Mouse (Mus musculus) ZHBTc4 (cell line): ENCODE results near the gene 4930519G04Rik.
"Not testable (repeated sequence)": the region's sequence is repeated elsewhere in the genome, so short reads cannot be mapped to it uniquely, and the experiment has no call there.

Source experiments
- DNase-seq: peaks from one replicate; pipeline ENCODE4 v3.0.0-alpha.2; 2011; ENCODE audit warnings: low read depth, low spot score

The 4930519G04Rik gene

DNA sequence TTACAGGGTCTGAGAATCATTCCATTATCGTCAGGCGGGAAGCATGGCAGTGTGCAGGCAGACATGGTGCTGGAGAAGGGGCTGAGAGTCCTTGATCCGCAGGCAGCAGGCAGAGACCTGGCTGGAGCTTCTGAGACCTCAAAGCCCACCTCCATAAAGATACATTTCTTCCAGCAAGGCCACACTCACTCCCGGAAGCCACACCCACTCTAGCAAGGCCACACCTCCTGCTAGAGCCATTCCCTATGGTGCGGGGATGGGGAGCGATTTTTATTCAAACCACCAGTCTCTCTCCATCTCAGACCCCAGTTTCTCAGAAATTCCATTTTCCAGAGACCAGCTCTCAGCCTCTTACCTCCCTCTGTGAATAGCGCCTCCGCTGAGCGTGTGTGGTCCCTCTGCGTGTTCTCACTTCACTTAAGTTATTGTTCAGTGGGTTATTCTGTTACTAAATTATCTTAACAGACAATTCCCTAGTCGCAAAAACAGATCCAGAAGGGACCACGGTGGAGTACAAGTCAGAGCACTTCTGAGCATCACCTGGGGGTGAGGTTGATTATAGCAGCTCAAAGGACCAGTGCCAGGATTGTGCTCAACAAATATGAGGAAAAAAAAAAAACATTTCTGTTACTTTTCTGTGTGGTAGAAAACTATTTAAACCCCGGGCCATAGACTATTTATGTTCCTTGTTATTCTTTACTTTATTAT lies 55.3 kb downstream of the 4930519G04Rik start:
- DNase-seq, result peak; percentile 79

DNA sequence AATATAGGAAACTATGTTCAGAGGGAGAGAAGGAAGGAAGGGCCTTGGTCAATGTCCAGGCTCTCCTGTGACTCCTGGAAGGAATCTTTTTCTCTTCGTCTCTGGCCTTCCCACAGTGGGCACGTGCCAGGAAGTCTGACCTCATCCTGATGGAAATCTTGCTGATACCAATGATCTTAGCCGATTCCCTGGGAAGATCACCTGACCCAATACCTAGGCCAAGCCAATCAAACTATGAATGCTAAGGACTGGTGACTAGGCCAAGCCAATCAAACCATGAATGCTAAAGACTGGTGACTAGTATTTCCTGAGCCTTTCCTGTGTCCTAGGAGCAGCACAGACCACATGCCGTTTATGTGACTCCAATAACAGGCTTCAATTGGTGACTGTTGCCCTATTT lies 60.2 kb downstream of the 4930519G04Rik start:
- peak; percentile 53 for DNase-seq

DNA sequence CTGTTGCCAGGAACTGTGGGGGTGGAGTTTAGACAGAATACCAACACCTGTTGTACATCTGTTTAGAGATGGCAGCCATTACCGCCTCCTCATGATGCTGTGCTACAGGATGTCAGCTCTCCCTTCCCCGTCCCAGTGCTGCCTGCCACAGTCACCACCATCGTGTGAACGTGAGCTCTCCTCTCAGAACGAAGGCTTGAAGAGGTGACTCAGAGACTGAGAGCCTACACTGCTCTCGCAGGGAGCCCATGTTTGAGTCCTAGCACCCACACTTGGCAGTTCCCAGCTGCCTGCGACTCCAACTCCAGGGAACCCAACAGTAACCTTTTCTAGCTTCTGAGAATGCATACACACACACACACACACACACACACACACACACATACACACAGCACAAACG lies 61.4 kb downstream of the 4930519G04Rik start:
- no peak for DNase-seq

DNA sequence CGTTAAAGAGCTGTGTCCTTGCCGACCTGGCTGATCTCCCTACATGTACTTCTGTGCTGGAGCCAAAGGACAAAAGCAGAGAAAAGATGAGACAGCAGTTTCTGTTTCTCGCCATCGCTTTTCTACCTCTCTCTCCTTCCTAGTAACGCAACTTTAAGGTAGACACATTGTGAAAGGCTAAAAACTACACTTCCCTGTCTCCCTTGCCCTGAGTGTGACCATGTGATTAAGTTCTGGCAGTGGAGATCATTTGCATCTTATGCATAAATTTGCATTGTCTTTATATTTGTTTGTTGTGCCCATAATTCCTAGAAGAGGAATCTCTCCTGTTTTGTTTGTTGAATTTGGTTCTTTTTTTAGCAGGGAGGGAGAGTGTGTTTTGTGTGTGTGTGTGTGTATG lies 62.4 kb downstream of the 4930519G04Rik start:
- DNase-seq, result no peak

DNA sequence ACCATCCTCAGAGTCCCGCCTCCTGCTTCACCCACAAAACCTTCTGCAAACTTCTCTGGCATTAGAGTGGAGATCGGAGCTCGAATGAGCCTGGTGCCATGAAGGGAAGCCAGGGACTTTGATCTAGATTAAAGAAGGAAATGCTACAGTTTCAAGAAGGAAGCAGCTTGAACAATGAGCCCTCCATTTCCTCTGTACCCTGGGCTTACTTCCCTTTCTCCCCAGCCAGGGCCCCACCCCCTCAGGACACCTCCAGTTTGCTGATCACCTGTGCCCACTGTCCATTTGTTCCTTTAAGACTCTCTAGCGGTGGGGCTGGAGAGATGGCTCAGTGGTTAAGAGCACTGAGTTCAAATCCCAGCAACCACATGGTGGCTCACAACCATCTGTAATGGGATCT lies 63.3 kb downstream of the 4930519G04Rik start:
- DNase-seq, result no peak

DNA sequence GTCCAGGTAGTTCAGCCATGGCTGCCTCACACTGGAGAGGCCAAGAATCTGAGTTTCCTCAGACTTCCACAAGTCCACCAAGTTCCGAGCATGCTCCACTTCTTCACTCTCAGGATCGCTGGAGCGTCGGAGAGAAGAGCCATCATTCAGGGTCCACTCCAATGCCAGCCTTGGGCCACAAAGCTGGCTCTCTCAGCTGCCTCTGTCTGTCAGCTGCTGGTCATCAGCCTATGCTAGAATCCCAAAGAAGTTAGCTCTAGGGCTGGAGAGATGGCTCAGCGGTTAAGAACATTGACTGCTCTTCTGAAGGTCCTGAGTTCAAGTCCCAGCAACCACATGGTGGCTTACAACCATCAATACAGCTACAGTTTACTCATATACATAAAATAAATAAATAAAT lies 63.9 kb downstream of the 4930519G04Rik start:
- DNase-seq, result not testable (repeated sequence)

DNA sequence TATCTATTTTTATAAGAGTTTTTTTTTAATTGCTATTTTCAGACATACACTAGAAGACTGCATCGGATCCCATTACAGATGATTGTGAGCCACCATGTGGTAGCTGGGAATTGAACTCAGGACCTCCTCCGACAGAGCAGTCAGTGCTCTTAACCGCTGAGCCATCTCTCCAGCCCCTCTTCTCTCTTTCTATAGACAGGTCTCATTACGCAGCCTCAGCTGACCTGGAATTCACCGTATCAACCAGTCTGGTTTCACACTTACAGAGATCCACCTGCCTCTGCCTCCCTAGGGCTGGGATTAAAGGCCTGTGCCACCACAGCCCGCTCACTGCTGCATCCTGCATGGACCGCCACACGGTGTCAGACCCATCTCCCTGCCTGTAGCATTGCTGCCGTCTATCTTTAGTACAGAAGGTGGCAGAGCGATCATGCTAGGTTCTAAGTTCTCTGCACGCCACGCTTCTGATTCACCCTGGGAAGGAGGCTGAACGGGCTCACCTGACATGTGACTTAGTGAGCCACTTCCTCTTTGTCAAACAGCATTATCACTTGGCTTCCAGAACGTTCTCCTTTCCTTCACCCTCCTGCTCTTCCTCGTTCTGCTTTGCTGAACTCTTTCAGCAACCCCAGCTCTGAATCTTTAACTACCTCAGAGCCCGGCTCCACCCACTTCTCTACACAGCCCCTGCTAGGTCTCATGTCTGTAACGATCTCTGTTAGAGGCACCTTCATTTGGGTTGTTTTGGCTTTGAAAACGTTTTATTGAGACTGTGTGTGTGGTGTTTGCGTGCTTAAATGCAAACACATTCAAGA lies 68.3 kb downstream of the 4930519G04Rik start:
- DNase-seq, result peak; percentile 36

DNA sequence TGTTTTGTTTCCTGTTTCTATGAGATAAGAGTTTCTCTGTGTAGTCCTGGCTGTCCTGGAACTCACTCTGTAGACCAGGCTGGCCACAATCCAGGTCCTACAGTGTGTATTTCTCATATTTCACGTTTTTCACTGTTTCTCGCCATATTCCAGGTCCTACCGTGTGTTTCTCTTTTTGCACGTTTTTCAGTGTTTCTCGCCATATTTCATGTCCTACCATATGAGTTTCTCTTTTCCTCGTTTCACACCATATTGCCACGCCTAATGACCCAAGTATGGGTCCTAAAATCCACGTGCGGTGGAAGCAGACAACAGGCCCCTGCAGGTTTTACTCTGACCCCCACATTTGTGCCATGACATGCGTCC lies 68.9 kb downstream of the 4930519G04Rik start:
- DNase-seq, result no peak

DNA sequence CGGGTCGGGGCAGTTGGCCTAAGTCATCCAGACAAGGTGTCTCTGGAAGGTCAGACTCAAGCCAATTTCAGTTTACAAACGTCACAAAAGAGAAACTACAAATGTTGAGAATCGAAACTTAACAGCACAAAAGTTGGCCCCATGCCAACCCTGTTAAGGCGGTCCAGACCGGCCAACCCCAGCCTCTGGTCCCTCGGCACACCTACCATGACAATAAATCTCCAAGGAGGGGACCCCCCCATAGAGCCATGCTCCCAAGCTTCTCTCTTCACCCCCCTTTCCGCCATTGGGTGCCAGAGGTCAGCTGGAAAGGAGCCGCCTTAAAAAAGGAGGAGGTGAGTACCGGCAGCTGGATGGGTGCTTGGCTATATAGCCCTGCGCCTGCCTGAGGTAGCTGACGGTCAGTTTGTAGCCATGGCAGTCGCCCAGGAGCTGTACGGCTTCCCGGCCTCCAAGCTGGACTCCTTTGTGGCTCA lies 69.6 kb downstream of the 4930519G04Rik start, which contains the start of gene Oasl1:
Gene Oasl1 (plus strand): TSS at position 243 of the 476 bp plus-strand sequence.
- peak; percentile 51 for DNase-seq

DNA sequence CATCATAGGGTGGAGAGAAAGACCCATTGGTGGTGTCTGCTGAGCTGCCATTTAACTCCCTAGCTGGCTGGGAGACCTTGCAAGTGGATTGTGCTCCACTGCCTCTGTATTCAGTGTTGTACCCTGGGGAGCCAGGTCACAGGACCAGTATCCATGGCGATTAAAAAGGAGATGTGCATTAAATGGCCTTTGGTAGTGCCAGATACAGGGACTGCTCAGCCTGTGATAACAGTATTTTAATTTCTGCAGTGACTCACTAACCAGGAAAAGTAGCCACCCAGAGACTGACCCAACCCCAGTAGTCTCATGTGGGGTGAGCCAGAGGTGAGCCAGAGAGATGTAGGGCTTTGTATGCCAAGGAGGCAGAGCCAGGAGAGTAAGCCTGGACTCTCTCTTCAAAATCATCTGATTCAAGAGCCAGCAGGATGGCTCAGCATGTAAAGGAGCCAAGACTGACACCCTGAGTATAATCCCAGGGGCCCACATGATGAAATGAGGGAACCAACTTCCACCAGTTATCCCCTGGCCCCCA lies 72.8 kb downstream of the 4930519G04Rik start:
- no peak for DNase-seq

DNA sequence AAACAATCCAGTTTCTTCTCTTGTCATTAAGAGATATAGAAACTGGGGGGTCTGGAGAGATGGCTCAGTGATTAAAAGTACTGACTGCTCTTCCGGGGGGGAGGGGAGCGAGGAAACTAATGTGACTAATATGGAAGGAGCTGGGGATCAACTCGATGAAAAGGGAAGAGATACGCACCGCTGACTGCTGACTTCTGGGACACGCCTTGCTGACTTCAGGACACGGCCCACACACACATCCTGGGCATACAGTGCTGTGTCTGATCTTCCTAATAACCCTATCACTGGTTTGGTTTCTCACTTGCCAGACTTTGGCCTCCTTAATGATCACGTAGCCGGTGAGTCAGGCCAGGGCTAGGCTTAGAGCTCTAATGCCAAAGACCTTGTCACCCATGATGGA lies 73.3 kb downstream of the 4930519G04Rik start:
- DNase-seq, result no peak

DNA sequence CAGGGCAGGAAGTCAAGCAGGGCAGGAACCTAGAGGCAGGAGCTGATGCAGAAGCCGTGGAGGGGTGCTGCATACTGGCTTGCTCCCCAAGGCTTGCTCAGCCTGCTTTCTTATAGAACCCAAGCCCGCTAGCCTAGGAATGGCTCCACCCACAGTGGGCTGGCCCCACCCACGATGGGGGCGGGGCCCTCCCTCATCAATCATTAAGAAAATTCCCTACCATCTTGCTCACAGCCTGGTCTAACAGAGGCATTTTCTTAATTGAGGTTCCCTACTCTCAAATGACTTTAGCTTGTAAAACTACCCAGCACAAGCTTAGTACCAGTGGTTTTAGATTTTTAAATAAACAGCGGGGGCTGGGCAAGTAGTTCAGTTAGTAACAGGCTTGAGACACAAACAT lies 78.2 kb downstream of the 4930519G04Rik start:
- peak; percentile 83 for DNase-seq

DNA sequence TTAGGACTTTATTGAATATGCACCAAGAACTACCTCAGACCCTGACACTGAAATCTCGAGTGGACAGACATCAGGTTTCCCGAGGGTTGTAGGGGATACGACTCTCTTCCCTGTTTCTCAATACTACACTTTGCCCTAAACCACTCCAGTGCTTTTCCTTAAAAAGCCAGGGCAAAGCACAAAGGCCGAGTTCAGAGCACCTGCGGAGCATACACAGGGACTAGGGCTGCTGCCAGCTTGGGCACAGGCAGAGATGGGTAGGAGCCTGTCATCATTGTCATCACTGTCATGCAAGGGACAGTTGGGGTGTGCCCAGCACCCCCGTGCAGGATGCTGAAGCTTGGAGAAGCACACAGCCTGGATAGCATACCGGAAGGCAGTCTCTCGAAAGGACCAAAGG lies 79.7 kb downstream of the 4930519G04Rik start:
- DNase-seq, result no peak
